Mouse (Mus musculus) megakaryocyte, embryonic 14.5 days (primary cell): ENCODE results near the gene Cox6b1.

Experiments
- FLI1 ChIP-seq: IDR thresholded peaks from 2 replicates; pipeline ENCODE4 v1.6.1; 2012; ENCODE audit warnings: low read length, inconsistent platforms, mixed read lengths
- GATA1 ChIP-seq: IDR thresholded peaks from 3 replicates; pipeline ENCODE4 v1.6.1; 2012; ENCODE audit warnings: mixed read lengths, low read length, inconsistent platforms, borderline replicate concordance

DNA sequence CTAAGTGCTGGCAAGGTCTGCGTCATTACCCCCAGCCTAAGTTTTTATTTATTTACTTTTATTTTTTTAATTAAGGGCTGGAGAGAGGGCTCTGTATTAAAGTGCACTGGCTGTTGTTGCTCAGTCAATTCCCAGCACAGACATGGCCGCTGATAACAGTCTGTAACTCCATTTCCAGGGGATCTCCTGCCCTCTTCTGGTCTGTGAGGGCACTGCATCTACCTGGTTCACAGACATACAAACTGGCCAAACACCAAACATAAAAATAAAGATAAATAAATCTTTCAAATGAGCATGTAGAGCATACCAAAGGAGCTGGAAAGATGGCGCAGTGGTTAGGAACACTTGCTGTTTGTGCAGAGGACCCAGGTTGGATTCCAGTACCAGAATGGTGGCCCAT lies 6.7 kb downstream of the Cox6b1 start:
- TF ChIP-seq GATA1 (no peak), FLI1 (no peak)
